Mouse (Mus musculus) natural killer cell, adult 2 months (primary cell): Measurements from ENCODE around the gene Als2cr12.
"Not testable (repeated sequence)": the region's sequence is repeated elsewhere in the genome, so short reads cannot be mapped to it uniquely, and the experiment has no call there.

Source experiments
- DNase-seq, 2 experiments: peaks; one replicate each; pipeline ENCODE4 v3.0.0; 2022; ENCODE audit warnings: low spot score in 2 of 2

The Als2cr12 gene

DNA sequence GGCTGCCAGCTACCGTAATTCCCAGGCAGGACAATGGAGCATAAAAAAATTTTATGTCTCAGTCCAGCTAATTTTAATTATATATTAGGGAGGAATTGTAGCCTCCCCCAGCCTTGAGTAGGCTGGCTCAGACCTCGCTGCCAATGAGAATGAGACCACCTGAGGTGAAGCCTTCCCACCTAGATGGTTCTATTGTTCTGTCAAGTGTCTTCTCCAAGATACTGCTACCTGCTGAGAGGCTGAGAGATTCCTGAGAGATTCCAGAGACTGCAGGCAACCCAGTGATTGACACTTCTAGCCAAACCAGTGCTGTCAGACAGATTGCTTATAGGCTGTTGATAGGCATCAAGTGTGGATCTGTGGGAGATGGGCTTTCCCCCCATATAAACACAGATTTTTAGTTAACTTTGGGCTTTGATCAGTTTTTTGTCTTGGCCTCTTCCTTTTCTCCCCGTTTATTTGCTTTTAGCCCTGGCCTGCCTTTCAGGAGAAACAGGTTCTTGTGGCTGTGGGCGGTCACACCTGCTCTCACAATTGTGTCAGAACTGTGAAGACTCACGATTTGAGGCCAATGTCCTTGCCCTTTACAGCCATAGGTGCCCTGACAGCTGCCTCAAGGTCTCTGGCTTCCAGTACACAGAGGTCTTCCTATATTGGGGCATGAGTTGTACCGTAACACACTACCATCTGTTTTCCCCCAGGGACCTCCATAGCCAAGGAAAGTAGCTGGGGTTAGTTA is 5.6 kb downstream of the Als2cr12 start:
- no peak for DNase-seq

GRCm38 (mm10) chr1:58689426-58689825 is 6.4 kb downstream of the Als2cr12 start:
- DNase-seq: no peak

DNA sequence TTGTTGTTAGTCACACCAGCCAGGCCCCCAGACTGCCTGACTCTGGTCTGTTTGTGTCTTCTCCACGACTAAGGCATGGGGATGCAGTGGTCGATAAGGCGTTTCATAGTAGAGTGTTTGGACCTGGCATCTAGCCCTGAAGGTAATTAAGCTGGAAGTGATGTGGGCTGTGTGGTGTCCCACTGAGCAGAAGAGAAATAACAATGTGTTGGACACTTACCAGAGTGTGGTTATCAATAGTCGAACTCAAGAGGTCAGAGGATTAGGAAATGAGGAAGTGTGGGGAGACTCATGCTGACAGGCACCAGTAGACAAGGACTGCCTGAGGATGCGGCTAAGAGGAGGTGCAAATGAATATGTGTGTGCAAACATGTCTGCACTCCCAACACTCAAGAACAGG is 17.4 kb downstream of the Als2cr12 start:
- not testable (repeated sequence) for DNase-seq

DNA sequence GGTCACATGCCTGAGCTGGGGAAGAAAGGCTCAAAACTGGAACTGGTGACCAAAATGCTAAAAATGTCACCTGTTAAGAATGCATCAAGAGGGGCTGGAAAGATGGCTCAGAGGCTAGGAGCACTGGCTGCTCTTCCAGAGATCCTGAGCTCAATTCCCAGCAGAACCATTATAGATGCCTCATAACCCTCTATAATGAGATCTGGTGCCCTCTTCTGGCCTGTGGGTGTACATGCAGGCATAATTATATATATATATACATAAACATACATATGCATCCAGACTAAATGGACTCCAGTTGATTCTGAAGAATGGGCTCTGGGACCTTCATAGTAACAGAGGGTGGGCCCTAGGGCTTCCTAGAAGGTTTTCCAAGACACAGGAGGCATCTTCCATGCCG is 18.2 kb downstream of the Als2cr12 start:
- DNase-seq: peak in 1 of 2 experiments; percentile 49

DNA sequence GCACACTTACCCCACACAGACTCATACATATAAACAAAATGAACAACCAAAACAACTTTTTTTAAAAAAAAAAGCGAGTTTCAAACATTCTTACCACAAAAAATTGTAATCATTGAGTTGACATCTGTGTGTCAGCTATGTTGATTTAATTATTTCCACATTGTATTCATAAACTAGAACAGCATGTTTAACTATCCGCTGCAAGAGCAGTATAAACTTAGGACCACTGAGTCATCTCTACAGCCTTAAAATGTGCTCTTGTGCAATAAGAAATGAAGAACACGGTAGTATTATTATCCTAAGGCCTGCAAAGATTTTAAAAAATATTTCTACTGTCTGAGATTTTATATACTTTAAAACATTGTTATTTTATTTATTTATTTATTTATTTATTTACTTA is 20.8 kb downstream of the Als2cr12 start:
- no peak for DNase-seq

DNA sequence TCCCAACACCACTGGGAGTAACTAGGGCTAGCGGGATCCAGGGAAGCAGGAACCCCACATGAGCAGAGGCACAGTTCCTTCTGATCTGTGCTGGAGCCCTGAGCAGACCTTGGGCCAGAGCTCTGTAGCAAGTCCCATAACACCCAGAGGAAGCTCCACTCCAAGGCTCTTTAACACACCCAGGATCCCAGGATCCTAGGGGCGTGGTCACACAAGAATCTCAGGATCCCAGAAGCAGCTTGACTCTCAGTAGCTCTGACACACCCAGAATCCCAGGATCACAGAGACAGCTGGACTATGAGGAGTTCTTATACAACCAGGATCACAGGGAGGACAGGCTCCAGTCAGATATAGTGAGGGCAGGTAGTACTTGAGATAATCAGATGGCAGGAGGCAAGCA is 23.7 kb downstream of the Als2cr12 start:
- no peak for DNase-seq

DNA sequence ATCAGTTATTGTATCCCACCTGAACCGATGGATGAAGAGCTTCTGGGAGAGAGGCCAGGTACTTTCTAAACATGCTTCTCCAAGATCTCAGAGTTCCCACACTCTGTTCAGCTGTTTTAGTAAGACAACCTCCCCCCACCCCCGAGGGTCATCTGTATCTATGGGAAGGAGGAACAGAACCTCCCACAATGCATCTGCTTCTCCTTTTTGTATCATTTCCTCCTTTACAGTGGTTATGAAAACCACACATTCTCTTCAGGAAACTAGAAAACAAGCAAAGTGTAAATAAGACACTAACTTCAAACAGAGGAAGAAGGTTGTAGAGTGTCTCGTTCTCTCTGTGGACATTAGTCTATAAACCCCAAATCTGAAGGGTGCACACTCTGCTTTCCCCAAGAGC is 26.2 kb downstream of the Als2cr12 start:
- DNase-seq: not testable (repeated sequence)

GRCm38 (mm10) chr1:58668191-58668590 is 27.6 kb downstream of the Als2cr12 start:
- DNase-seq: no peak

DNA sequence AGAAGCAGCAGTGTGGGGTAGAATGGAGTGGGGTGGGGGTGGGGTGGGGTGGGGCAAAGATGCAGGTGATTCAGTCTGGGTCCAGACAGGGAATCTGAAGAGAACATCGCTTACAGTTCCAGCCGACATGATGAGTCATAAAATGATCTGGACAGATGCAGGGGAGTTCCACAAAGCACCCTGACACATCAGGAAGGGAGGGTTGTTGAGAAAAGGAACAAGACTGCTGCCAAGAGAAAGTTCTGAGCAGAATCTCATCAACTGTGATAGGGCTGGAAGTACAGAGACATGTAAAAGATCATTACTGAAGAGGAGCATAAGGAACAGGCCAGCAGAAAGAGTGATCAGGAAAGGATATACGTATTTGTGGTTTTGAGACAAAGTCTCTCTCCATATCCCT is 32.4 kb downstream of the Als2cr12 start:
- not testable (repeated sequence) for DNase-seq

- DNase-seq: not testable (repeated sequence)
Measured at GRCm38 (mm10) chr1:58662671-58663070, 33.1 kb downstream of the Als2cr12 start.

DNA sequence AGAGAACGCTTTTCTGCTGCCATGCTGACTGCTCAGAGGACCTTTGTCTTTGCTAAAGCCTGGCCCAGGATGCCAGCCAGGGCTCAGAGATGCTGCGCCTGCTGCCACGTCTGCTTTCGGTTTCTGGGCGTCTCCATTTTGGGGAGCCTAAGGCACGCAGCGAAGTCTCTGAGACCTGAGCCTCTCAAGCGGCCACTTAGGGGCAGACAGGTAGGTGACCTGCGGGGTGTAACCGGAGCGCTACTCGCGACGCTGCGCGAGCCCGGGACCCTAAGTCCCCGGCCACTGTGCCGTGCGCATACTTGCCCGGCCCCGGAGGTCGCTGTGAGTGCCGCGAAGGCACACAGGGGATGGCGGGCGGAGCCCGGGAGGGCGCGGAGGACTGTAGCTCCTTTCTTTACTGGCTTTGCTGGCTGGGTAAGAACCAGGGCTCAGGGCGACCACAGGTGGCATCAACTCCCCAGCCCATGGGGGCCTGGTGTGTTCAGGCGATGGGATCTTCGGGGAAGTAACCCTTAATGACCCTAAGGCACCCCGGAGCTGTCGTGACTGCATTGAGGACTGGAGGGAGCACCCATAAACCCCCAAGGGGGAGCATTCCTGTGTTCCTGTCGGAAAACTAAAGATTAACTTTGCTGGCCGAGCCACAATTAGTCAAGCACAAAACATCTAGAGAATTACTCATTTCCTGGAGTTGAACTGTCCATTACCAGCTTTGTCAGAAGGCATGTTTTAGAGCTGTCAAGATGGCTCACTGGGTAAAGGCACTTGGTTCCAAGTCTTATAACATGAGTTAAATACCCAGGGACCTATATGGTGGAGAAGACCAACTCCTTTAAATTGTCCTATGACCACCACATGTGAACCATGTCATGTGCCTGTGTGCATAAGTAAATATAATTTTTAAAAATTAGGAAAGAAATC is 43.0 kb downstream of the Als2cr12 start:
- DNase-seq: peak; percentile 66 to 75

GRCm38 (mm10) chr1:58651571-58652456 is 44.0 kb downstream of the Als2cr12 start:
- DNase-seq: not testable (repeated sequence)

- DNase-seq: not testable (repeated sequence)
Measured at GRCm38 (mm10) chr1:58628847-58629246, 66.9 kb downstream of the Als2cr12 start.

DNA sequence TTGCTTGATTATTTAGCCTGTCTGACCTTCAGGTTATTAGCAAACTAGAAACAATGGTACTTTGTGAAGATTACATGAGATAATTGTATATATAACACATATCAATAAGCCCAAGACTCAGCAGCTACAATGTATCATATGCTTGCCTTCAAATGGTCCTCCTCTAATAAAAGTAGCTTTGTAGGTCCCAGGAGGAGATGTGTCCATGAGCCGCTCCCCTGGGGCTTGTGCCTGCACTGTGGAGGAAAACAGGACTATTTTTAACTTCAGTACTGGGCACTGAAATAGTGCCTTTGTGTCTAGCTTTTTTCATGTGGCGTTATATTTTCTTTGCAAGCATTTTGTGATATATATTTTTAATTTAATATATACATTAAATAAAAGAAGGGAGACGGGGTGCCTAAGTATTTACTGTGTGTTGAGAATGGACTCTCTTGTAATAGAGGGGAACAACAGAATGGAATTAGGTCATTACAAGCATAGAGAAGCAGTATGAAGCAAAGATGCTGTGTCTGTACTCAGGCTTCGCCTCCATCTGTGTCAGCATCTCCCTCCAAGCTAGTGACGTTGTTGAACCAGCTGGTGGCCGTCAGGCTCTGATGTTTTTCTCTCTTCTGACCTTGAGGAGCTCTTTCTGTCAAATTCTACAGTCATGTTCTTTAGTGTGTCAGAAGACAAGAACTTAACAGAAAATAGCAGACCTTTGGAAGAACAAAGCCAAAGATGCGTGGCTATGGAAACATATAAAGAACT is 73.6 kb downstream of the Als2cr12 start:
- DNase-seq: no peak

GRCm38 (mm10) chr1:58621251-58621650 is 74.5 kb downstream of the Als2cr12 start:
- DNase-seq: no peak

DNA sequence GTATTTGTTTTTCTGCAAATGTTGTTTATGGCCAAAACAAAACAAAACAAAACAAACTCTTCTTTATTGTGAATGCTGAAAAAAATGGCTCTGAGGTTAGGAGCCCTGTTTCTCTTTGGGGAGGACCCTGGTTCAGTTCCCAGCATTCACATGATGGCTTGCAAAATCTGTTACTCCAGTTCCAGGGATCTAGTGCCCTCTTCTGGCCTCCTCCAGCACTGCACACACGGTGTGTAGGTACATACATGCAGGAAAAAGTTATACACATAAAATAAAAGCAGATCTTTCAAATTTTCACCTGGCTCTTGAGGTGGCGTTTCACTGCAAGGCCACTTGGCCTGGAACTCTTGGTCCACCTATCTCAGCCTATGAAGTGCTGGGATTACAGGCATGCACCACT is 77.0 kb downstream of the Als2cr12 start:
- DNase-seq: no peak

- DNase-seq: no peak
Measured at GRCm38 (mm10) chr1:58617978-58618668, 77.7 kb downstream of the Als2cr12 start.

GRCm38 (mm10) chr1:58617076-58617475 is 78.7 kb downstream of the Als2cr12 start:
- DNase-seq: no peak

- DNase-seq: no peak
Measured at GRCm38 (mm10) chr1:58616176-58616575, 79.6 kb downstream of the Als2cr12 start.

- no peak for DNase-seq
Measured at GRCm38 (mm10) chr1:58615146-58615545, 80.6 kb downstream of the Als2cr12 start.
